Mouse (Mus musculus): ENCODE data around the gene Top2a.

Gene Top2a

DNA sequence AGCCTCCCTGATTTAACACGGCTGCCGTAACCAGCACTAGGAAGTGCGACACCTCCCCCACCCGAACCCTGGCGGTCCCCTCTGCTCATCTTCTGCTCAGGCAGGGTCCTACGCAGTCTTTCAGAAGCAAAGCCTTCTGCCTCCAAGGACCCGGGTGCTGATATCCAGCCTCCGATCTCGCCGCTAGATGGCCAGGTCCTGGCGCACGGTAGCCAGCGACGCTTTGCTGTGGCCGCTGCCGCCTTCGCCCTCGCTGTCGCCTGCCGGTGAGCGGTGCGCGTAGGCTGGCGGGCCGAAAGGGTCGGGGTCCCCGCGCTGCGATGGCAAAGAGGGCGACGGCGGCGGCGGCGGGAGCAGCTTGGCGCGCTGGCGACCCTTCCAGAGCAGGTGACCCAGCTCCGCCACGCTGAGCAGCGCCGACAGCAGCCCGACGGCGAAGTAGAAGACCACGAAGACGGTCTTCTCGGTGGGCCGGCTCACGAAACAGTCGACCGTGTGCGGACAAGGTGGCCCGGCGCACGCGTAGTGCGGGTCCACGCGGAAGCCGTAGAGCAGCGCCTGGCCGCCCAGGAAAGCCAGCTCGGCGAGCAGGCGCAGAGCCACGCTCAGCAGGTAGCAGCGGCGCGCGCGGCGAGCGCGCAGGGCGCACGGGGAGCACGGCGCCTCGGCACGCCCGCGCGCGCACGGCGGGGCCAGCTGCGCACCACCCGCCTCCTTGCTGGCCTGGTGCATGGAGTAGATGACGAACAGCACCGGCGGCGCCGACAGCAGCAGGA is 41.8 kb downstream of the Top2a start:
- DNase-seq = no peak

DNA sequence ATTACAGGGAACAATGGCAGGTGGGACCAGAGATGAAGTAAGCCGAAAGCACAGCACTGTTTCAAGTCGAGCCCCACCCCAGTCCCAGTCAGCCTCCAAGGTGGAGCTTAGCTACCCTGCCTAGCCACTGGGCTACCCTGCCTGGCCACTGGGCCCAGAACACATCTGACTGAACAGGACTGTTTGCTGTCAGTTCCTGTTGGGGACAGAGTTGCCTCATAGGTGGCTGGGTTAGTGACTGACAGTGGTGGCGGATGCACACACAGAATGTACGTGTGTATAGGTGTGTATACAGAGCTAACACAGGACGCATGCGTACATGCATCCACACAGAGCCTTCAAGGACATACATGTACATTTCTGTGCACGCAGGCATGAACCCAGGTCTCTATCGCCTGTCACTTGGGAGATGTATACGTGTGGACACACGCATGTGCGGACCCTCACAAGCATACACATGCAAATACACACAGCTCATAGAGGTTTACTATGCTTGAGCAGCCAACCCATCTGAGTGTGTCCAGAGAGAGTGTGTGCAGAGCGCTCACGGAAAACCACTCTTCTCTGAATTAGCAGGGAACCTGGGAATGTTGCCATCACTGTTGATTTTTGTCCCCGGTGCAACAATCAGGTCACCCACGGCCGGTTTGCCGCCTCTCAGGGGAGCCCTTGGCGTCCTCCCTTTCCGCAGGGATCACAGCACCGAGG is 42.5 kb downstream of the Top2a start:
- no peak for DNase-seq

DNA sequence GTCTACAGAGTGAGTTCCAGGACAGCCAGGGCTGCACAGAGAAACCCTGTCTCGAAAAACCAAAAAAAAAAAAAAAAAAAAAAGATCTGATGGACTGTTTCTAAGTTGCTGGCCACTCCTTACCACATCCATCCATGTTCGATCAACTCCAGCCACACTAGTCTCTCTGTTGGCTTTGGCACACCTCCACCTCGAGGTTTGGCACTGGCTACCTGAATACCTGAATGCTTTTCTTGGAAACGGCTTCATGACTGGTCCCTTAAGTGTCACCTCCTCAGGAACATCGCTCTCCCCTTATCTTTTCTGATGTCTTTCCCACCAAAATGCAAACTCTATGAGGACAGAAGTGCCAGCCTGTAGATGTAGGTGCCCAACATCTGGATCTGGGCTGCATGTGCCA is 44.6 kb downstream of the Top2a start:
- no peak for DNase-seq

DNA sequence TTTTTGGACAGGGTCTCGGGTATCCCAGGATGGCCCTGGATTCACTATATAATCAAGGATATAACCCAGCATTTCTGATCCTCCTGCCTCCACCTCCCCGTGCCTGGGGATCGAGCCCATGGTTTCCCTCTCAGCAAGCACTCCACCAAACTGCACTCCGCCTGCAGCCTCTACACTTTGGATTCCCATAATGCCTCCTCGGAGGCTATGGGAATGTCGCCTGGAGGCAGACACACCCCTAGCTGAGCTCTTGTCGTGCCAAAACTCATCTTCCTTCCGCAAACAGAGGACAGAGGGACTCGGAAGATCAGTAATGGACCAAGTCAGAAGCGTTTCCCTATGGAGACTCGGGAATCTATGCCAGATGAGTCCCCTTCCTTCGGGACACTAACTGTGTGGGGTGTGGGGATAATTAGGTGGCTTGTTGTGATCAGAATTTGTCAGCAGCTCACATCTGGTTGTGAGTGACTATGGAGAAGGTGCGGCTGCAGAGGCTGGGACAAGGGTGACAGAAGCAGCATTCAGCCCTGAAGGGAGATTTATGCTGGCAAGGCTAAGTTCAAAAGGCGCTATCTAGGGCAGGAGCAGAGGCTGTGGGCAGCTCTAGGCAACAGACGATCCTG is 45.4 kb downstream of the Top2a start:
- no peak for DNase-seq

DNA sequence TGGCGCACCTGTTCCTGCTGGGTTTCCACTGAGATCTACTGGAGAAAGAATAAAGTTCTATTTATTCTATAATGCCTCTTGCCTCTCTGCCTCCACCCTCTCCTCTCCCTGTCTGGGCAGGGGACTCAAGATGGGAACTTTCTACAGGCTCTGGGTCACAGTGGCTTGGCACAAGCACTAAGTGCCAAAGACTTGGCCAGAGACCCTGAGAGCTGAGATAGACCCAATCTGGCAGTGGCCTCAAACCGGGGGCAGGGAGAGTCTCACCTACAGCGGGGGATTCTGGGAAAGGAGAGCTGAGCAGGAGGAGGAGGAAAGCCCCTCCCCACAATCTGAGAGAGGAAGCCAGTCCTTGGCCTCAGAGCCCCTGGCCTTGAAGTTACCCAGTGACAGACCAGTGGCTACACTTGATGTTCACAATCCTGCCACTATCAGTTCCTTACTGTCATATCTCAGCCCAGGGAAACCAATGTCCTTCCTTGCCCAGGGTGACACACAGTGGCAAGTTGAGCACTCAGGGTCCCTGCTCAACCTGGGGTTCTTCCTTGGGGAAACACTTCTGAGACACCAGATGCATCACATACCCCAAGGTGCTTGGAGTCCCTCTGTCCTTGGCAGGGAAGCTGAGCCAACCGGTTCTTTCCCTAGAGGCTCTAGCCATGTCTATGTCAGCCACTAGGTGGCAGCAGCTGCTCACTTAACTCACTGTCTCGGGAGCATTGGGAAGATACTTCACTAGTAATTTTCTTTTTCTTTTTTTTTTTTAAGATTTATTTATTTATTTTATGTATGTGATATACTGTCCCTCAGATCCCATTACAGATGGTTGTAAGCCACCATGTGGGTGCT is 48.9 kb downstream of the Top2a start:
- no peak for DNase-seq

DNA sequence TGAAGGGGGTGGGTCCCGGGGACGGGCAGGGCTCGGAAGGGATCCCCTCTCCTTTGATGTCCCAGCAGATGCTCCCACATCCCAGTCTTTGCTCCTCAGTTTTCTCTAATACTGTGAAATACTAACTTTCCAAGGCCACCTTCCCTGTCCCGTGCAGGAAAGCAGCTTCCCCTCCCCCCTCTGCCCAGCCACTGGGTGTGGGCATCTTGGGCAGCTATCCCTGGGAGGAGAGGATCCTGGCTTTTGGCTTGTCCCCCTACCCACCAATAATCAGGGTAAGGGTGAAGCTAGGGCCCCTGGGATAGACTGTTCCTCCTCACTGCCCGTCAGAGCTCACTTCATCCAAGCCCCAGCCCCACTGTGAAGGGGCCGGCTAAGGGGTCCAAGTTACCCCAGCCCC is 49.8 kb downstream of the Top2a start:
- no peak for DNase-seq

DNA sequence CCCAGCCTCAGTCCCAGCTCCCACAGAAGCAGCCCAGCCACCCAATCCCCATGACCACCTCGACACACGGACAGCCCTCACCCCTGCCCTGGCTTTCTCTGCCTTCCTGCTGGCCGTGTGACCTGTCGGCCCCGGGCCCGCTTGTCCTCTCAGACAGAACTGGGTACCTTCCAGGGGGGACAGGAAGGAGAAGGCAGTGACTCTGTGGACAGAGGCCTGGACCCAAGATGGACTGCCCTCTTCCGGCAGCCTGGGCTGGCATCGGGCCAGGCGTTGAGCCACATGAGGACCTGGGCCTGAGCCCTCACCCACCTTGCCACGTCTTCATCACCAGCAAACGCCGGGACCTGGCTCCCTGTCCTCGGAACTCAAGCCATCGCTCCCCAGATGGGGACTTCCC is 50.4 kb downstream of the Top2a start:
- no peak for DNase-seq

DNA sequence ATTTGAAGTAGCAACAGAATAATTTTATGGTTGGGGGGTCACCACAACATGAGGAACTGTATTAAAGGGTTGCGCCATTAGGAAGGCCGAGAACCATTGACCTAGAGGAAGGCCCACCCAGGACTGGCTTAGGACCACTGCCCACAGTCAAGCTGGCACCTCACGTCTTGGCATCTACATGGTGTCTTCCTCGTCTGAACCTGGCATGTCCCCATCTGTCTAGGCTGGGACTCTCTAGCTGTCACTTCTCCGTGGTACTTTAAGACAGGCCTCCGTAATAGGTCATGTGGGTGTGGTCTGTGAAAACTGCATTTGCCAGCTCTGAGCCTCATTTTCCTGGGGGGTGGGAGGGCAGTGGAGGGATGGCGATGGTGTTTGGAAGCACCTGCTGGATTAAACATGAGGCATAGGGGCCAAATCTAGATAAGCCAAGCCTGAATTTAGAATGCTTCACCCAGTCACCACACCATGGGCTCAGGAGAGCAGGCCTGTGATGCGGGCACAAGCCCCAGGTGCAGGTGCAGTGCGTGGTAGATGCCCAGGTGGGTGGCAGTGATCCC is 51.1 kb downstream of the Top2a start:
- DNase-seq = no peak

DNA sequence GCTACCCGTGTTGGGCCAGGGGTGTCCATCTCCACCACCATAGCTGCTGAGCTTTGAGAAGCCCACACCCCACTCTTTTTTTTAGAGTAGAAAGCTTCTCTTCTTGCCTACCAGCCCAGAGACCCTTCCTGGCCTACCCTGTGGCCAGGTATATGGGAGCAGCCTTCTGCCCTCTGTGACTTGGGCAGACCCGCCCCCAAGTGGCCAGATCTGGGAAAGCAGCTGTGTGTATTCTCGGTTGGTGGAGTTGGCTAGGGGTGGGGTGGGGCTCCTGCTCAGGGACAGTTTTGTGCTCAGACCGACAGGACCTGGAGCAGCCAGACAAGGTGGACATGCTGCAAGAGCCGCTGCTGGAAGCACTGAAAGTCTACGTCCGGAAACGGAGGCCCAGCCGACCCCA is 51.8 kb downstream of the Top2a start:
- no peak for DNase-seq

DNA sequence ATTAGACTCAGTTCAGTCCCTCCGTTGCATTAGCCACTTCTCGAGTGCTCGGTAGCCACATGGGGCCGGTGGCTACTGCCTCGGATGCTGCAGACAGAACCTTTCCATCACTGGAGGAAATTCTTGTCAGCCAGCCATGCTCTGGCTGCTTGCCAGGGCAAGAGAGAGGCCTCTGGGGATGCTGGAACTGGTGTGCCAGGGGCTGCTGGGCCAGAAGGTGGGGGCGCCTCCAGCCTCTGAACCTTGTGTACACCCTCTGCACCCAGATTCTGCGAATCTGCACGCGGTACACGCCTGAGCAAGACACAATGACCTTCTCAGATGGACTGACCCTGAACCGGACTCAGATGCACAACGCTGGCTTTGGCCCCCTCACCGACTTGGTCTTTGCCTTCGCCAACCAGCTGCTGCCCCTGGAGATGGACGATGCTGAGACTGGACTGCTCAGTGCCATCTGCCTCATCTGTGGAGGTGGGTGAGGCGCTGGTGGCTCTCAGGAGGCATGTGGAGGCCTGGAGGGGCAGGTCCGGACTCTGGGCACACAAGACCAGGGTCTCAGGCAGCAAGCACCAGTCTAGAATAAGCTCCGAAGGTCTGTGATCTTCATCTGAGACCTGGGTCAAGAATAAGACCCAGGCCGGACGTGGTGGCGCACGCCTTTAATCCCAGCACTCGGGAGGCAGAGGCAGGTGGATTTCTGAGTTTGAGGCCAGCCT is 52.5 kb downstream of the Top2a start:
- no peak for DNase-seq

DNA sequence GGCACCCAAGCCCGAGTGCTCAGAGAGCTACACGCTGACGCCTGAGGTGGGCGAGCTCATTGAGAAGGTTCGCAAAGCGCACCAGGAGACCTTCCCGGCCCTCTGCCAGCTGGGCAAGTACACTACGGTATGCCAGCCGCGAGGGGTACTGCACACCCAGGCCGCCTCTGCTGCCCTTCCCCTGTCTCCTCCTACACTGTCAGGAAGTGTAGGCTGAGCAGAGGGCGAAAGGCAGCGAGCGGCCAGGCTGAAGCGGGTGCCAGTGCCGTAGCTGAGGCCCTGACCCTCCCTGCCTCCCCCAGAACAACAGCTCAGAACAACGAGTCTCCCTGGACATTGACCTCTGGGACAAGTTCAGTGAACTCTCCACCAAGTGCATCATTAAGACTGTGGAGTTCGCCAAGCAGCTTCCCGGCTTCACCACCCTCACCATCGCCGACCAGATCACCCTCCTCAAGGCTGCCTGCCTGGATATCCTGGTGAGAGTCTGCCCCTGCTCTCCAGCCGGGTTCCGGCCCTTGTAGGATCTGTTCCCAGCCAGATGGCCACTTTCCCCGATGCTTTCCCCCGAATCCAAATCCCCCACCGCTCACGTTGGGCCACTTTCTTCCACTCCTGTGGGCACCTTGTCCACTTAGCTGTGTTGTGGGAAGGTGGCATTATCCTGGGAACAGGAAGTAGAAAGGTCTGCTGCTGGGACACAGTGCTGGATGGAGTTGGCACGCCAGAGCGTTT is 53.6 kb downstream of the Top2a start:
- DNase-seq = no peak

DNA sequence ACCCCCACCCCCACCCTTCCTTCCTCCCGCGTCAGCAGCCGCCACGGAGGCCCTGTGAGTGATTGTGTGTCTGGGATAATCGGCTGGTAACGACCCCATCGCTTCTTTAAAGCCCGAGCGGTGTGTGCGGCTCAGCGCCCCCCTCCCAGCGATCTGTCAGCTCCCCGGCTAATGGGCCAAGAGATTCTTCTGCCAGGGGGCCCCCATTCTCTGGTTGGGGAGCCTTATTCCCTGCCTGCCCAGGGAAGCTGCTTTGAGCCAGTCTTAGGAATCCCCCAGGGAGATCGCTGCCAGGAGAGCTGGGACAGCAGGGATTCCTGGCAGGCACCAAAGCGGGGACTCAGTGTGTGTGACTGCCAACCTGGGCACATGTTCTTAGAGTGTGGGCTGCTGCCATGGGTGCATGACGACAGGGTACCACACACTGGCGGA is 54.5 kb downstream of the Top2a start:
- peak; percentile 89 for DNase-seq

DNA sequence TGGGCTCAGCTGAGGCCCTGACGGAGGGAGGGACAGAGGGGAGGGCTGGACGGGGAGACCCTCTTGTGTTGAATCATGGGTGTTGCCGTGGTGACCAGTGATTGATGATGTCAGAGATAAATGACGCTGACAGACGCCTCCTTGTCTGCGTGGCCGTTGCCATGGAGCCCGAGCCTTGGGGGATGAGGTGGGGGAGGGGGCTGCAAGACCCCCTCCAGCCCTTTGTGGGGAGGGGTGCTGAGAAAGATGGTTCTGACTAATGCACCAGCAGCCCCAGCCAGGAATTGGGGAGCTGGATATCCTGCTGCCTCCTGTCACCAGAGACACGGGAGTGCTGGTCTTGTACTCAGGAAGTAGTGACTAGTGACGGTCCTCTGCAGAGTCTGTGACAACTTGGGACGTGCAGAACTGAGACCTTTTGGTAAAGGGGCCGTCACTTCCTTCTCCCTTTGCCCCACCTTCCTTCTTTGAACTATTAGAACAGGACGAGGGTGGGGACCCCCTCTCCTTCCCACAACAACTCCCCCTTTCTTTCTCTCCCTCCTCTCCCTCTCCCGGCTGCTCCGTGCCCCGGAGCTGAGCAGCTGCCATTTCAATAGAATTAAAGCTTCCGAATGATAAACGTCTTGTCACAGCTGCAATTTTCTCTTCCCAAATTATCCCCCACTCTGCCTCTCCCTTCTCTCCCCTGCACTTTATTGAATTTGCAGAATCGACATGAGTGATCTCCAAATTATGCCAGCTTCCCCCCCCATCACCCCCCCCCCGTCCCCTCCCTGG is 55.1 kb downstream of the Top2a start:
- no peak for DNase-seq

DNA sequence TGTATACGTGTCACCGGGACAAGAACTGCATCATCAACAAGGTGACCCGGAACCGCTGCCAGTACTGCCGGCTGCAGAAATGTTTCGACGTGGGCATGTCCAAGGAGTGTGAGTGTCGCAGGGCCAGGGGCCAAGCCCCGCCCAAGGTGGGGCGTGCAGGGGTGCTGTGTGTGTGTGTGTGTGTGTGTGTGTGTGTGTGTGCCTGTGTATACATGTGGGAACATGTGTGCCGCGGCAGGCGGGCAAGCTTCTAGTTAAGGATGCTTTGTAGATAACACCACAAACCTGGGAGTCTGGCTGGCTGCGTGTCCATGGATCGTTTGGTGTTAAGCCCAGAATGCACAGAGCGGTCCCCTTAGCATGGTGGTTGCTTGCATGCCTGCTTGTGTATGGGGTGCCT is 55.9 kb downstream of the Top2a start:
- DNase-seq = no peak

DNA sequence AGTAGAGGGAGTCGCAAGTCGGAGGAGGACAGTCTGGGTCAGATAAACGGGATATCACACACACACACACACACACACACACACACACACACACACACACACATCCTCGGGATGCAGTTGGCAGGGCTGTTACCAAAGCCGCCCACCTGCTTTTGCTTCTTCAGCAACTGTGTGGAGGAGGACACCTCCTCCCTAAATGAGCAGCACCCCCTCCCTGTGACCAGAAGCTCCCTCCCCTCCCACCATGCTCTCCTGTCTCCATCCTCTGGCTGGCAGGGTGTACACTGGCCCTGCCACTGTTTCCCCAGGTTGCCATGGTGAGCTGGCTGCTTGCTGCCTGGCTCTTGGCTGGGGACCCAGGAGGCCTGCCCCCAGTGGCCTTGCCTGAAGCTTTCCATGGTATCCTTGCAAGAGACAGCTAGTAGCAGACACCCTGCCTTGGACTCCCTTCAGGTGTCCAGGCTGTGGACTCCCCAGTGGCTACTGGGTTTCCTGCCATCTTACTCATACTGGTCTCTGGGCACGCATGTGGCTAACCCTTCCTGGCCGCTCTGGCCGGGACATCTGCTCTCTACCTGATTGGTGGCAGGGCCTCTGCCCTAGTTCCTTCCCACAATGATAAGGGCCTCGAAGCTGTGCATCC is 57.4 kb downstream of the Top2a start:
- DNase-seq = peak; percentile 83

DNA sequence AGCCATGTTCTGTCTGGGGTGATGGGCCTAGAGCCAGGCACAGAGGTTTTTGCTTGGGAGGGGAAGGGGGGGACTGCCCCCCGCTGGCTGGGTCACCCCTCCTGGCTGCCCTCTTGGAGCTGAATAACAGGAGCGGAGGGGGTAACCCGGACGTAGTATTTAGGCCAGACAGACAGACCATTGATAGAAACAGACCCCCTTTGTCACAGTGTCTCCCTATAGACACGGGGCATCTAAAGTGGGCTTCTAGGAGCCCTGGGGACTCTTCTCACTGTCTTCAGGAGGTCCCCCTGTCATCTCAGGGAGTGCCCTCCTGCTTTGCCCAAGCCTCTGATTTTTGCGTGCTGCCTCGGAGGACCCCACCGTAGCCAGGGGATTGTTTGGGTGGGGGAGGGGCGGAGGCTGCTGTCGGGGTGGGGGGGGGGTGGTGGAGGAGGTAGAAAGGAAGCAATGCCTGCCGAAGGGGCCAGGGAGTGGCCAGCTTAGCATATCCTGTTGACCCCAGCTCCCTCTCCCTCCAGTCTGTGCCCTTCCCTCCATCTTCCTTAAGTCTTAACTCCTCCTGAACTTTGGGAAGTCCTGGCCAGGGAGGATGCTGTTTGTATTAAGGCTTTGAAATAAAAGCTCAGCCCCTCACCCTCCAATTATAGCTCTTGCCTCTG is 58.4 kb downstream of the Top2a start:
- no peak for DNase-seq

DNA sequence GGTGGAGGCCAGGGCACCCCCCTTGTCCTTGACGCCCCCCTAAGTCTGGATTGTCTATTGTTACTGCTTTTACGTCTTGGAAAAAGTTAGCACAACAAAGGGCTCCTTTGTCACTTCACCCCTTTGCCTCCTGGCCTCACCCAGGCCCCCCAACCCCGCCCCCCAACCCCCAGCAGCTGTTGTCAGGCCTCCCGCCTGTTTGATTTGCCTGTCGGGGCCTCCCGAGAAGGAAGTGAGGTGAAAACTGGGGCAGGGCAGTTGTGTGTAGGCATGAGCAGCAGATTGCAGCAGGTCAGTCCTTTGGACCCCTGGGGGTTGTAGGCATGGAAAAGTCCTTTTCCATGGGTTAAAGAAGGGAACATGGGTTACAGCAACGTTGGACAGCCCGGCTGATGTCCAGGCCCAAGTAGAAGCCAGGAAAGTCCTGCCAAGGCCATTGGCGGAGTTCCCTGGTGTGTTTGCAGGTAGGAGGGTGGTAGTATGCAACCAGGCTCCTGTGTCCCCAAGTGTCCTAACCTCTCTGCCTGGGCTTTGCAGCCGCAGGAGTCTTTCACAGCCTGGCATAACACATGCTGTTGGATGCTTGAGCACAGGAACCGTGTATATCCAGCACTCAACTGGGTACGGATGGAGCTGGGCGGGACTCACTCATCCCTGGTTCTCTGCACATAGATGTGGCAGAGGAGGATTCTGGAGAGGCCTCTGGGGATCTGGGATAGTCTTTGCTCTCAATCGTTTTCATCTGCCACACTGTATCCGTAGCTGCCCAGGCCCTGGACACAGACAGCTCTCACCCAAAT is 59.2 kb downstream of the Top2a start:
- no peak for DNase-seq

DNA sequence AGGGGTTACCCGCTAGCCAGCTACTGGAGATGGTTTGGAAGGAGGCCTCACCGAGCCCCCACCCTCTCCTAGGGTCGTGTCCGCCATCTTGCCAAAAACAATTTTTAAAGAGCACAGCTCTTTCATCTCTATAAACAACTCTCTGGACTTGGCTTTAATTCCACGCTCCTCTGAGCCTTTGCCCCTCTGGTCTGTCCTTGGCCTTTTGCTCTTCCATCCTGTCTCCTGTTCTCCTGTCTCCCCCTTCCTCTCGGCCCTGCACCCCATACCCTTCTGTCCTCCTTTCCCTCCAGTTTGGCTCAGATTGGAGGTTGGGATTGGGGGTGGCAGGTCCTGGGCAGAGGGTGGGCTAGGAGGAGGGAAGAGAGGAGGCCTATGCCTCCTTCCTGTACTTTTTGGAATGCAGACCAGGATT is 59.8 kb downstream of the Top2a start:
- DNase-seq = no peak
